Mouse (Mus musculus) c-Kit-negative CD71-positive TER-119-positive erythroid progenitor cells, embryonic 14.5 days (primary cell): ENCODE measurements around the gene Cntnap1.
A peak's percentile ranks its signal among the peaks of the same experiment; 100 is the strongest.

Source experiments
- DNase-seq: peaks from one replicate; pipeline ENCODE4 v3.0.0-alpha.2; 2013; ENCODE audit warnings: low read depth, low spot score

The Cntnap1 gene

DNA sequence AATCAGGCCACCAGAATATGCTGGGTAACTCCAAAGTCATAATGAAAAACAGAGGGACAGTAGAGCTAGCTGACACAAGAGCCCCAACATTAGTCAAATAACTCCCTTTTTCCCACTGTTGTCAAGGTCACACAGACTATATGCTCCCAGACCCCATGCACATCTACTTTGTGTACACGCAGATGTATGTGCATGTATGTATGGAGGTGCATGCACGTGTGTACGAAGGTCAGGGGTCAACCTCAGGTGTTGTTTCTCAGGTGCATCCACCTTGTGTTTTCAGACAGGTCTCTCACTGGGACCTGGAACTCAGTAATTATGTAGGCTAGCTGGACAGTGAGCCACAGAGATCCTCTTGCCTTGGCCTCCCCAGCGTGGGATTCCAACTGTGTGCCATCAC lies 15.1 kb downstream of the Cntnap1 start:
- DNase-seq: no peak

DNA sequence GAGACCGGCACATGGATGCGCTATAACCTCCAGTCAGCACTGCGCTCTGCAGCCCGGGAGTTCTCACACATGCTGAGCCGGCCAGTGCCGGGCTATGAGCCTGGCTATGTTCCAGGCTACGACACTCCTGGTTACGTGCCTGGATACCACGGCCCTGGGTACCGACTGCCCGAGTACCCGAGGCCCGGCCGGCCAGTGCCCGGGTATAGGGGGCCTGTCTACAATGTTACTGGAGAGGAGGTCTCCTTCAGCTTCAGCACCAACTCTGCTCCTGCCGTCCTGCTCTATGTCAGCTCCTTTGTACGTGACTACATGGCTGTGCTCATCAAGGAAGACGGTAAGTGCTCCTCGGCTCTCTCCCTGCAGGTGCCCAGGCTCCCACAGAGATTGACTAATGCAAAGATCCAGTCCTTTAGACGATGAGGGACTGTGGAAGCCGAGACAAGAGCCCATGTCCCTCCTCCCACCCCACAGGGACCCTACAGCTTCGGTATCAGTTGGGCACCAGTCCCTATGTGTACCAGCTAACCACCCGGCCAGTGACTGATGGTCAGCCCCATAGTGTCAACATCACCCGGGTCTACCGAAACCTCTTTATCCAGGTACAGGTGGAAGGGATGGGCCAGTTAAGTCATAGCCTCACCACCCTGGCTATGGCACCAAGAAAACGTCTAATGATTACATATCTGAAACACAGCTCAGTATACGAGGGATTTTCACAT lies 16.4 kb downstream of the Cntnap1 start:
- no peak for DNase-seq

DNA sequence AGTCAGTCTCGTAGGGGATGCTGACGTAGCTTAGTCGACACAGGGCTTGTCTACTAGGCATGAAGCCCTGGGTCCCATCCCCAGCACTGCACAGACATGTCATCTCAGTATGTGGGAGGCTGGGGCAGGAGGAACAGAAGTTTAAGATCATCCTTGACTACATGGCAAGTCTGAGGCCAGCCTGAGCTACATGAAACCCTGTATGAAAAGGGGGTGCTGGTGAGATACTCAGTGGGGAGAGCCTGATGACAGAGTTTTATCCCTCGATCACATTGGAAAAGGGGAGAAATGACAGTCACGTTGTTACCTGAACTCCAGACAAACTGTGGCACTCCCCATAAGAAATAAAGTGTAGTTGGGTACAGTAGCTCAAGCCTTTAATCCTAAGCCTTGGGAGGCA lies 17.2 kb downstream of the Cntnap1 start:
- DNase-seq: no peak

DNA sequence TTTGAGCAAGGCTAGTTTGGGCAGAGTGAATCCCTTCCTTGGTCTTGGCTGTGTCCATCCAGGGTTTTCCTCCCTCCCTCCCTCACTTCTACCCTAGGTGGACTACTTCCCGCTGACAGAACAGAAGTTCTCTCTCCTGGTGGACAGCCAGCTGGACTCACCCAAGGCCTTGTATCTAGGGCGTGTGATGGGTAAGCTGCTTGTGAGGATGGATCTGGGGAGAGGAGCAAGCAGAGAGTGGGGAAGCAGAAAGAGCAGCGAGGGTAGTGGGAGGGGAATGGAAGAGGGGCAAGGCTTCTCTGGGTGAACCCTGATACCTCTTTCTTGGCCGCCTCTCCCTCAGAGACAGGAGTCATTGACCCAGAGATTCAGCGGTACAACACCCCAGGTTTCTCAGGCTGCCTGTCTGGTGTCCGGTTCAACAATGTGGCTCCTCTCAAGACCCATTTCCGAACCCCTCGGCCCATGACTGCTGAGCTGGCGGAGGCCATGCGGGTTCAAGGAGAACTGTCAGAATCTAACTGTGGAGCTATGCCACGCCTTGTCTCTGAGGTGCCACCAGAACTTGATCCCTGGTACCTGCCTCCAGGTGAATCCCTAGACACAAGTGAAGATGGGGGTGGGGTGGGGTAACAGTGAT lies 18.0 kb downstream of the Cntnap1 start:
- no peak for DNase-seq

DNA sequence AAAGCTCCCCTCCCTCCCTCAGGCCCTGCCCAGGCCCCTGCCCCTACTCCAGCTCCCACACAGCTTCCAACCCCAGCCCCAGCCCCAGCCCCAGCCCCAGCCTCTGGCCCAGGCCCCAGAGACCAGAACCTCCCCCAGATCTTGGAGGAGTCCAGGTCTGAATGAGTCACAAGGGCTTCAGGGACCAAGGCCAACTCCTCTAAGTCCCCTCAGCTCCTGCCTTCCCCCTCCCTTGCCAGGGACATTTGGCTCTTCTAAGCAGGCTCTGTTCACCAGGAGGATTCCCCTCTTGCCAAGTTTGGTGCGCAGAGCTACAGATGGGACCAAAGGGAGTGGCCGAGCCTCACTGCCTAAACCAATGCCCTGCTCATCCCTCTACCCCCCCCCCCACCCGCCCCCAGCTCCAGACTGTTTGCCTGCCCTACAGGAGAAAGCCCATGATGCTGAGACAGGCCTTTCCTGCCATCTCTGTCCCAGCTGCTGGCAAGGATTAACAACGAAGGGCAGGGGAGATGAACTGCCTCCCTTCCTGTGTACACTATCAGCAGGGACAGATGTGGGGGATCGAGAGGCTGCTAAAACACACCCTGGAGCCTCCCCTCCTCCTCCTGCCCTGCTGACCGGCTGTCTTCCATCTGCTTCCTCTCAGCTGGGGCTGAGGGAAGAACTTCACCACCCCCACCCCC lies 19.3 kb downstream of the Cntnap1 start:
- peak; percentile 51 for DNase-seq

DNA sequence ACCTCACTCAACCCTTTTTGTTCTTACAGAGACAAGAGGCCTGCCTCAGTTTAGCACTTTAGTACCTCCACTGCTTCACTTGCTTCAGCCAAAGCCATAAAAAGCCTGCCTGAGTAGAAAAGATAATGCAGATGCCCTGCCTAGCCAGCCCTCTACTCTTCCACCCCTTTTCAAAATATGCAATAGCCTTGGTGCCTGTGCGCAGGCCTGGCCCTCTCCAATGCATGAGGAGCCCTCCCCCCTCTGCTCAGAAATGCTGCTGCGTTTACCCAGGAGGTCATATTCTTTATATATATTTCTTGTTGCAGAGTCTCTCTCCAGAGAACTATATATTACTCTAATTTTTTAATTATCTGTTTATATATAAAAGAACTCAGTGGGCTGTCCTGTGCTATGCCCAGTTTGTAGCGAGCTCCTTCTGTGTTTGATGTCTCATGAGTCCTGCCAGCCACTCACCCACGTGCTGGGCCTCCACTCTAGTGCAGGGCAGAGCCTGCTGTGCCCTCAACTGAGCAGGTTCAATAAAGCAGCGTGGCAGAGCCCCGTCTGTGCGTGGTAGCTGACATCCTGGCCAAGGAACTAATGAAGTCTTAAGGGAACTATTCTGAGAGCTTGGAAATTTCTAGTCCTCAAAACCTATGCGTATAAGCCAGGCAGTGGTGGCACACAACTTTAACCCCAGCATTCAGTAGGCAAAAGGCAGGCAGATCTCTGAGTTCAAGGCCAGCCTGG lies 20.0 kb downstream of the Cntnap1 start:
- DNase-seq: no peak

DNA sequence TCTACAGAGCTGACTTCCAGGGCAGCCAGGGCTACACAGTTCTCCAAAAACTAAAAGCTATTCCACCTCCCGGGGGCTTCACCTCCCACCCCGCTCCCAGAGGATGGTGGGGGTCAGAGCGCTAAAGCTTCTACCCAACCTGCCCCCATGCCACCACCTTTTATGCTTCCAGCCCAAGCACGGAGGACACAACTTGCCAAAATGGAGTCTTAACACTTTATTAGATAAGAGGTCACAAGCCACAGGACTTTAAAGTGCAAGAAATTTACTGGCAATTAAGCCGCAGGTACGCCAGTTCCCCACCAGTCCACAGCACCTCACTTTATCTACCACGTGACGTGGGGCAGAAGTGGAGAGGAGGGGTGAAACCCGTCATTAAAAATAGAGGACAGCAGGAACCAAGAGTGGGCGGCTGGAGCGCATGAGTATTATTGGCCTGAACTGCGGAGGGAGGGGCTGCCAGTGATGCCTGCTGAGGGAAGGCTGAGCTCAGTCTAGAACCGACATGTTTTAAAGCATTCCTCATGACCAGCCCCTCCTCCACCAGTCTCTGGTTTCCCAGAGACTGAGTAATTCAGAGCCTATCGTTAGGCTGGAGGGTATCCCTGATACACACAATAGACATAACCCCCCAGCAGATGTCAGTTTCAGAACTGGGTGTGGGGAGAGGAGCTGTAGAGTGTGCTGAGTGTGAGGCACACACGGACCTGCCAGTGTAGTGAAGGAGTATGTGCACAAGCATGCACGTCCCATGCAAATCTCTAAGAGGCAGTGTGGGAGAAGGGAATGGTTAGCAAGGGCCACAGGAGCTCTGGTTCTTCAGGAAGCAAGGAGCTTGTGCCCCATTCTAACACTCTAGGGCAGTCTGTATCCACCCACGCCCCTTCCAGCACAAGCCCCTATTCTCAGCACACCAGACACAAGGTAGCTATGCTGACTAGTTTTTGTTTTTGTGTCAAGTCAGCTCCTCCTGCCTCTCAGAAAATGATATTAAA lies 20.9 kb downstream of the Cntnap1 start:
- DNase-seq: no peak

DNA sequence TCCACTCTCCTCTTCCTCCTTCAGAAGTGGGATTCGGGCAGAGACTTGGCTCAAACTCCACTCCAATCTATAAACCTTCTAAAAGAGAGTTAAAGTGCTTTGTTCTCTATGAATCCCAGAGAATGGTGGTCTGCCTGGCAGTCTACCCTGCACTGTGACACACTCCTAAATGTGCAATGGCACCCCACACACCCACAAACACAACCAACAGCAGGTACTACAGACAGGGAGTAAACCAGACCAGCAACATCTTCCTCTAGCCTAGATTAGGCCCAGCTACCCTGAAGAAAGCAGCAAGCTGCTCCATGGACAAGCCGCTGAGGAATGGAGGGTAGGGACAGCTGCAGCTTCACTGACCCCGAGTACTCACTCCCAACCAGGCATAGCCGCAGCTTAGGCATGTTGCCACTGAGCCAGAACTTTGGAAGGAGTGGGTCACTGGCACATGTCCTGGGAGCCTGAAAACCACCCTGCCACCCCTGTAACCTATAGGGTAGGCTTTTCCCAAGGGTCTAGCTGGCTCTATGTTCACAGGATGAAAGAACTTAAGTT lies 21.7 kb downstream of the Cntnap1 start:
- no peak for DNase-seq

DNA sequence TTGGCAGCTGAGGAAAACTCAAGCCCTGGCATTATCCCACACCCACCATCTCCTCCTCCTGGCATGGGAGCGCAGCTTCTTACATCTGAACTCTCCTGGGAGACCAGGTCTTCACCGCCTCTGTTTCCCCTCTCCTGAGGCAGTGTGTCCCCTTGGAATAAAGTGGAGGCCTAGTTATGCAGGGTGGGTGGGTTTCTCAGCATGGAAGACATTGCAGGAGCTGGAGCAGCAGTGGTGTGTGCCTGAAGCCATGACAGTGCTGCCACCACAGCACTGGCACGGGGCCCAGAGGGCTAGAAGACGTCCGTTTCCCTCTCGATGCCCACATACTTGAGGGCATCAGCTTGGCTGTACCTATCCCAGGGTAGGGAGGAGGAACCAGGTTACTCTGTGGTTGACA lies 22.3 kb downstream of the Cntnap1 start:
- no peak for DNase-seq

DNA sequence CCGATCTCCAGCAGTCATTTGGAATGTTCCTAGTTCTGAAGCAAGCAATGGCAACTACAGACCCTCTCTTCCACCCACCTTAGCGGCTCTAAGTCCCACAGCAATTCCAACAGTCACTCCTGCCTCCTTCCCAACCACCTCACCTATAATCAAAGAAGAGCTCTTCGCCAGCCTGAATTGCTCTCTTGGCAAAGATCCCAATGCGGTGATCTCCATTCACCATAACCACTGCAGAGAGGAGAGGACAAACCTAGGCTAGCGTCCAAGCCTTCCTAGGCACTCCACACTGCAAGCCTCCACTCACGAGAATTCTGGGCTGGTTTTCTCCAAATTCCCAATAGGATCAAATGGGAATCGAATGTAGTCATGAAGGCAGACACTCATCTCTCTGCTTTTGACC lies 22.8 kb downstream of the Cntnap1 start:
- no peak for DNase-seq

DNA sequence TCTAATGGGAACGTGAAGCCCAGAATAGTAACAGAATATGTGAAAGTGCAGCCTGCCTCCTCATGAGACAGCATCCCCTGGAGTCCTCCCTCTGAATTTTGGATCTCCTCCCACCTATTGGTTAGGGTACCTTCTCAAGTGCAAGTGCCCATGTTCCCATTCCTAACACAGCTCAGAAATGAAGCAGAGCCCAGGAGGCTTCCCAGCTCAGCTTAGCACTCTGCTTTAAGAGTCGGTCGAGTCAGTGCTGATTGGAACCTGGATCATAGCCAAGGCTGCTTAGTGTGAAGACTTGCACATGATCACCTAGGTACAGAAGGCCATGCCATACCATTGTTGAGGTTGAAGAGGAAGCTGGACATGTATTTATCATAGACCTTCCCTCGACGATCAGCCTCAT lies 23.8 kb downstream of the Cntnap1 start:
- DNase-seq: no peak

DNA sequence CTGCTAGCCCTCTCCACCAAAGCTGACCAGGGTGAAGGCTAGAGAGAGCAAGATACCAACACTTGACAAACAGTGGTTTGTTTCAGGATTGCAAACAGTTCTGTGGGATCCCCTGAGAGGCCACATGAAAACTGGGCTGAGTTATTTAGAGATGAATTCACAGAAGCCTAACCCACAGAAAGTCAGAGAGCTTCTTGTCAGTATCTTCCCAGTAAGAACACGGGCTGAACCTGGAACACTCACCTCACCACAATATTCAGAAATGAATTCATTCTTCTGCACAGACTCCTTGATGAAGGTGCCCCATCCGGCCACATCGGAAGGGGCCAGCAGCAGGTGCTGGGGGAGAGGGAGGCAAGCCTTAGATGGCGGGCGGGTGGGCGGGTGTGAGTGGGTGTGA lies 24.3 kb downstream of the Cntnap1 start:
- no peak for DNase-seq

DNA sequence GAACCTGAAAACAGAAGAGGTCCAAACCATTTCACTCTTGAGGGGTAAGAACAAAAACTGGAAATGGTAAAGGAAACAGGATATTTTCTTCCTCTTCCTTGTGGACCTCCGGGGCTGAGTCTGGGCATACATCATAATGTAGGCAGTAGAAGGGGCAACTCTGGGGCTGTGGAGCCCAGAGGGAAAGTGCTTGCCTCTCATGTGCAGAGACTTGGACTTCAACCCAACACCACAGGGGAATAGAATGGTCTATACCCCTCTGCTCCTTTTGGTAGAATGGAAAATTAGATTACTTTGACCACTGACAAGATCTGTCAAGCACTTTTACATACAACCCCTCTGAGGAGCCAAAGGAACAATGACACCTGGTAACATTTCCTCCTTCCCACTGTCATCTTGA lies 24.8 kb downstream of the Cntnap1 start:
- no peak for DNase-seq

DNA sequence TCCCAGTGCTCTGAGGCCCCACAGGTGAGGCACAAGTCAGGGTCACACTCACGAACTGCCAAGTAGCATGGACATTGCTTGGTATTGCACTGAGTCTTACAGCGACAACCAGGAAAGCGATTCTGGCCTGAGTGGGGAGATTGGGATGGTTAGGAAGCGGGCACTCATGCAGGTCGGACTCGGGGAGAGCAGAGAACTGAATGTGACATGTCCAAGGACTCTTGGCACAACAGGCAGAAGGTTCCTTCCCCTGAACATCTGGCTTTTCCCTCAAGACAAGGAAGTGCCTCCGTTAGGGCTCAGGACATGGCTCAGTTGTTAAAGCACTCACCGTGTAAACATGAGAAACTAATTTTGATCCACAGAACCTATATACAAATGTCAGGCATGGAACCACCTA lies 25.2 kb downstream of the Cntnap1 start:
- DNase-seq: no peak

DNA sequence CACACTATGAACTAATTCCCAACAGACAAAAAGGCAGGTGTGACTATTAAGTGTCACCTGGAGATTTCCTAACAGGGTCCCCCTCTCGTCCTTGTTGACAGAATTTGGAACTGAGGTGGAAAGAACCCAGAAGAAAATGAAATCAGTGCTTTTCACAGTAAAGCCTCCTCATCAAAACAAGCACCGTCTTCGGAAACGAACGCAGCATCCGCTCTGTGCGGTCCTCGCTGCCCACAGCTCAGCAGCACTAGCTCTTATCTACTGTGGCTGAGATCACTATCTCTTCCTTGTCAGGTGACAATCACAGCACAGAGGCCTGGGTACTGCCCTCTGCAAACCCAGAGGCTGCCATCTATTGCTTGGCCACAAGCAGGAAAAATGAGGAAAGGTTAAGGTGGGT lies 25.9 kb downstream of the Cntnap1 start:
- DNase-seq: no peak

DNA sequence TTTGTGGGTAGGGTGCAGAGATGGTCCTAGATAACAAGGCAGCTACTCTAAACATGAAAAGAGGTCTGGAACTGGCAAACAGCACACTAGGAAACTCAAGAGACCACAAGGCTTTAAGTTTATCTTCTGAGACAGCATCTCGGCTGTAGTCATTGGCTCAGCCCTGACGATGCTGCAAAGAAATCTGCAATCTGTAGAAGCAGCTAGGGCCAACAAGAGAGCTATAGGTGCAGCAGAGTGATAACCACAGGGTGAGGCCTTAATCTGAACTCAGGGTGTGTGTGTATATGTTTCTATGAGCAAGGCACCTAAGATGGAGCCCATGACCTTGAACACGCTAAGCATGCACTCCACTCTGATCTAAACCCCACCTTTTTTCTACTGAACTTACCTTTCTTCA lies 29.2 kb downstream of the Cntnap1 start:
- DNase-seq: no peak

DNA sequence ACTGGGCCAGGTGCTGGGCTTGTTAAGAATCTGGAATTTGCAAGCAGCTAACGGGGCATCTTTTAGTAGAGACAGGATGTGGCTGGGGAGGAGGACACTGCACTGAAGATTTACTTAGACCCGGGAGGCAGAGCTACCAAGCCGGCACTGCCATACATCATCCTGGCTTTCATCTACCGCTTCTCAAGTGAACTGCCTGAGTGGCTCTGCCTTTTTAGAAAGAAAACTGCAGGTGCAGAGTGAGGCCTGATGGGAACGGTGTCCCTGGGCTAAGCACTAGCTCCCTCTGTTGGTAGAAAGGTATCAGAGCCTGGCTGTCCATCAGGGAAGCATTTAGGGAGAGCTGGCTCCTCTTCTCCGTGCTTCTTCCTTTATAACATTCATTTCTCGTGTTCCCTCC lies 30.7 kb downstream of the Cntnap1 start:
- DNase-seq: no peak

DNA sequence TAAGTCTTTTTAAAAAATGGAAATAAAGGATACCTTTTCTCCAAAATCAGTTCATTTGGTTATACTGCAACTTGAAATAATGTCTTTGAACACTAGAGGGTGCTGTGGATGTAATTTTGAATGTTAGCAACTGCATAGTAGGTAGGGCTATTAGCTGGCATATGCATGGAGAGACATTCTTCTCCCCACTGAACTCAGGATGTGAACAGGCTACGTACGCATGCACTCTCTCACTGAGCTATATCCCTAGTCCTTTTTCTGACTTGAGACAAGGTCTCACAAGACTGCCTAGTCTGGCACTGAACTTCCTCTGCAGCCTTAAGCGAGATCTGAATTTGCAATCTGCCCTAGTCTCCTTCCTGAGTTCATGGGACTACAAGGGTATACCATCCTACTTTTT lies 41.6 kb downstream of the Cntnap1 start:
- peak; percentile 73 for DNase-seq

DNA sequence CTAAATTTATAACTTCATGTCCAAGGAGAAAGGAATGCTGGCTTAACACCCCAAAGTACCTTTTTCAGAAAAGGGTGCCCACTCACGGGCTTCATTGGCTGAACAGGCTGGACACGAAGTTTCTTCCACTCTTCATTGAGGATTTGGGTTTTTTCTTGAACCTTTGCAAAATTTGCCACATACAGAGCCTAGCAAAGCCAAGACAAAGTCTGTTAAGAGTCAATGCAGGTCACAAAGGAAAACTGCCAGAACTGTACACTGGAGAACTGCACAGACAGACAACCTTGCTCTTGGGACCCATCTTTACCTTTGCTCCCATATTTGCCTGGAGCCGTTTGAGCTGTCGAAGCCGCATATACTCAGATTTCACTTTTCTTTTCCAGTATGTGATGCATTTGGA lies 46.6 kb downstream of the Cntnap1 start:
- DNase-seq: no peak

DNA sequence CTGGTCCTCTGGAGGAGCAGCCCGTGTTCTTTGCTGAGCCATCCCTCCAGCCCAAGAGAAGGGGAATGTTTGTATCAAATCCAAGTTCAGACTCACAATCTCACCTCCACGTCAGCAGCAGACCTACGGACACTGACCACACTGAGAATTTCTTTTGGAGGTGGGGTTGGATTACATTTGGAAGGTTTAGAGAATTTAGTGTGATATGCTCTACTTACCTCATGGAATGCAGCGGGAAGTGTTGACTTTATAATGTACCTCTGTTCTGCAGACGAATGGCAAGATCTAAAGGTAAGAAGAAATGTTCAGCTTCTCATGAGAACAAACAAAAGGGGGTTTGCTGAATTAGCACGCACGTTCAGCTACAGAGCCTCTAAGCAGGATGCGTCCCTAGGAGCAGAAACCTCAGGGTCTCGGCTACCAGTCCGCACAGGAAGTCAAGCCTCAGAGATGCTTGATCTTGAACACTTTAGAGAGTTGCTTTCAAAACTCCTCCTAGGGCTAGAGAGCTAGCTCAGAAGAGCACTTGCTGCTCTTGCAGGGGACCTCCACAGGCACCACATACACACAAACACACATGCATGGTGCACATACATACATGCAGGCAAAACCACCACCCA lies 48.2 kb downstream of the Cntnap1 start:
- DNase-seq: no peak
